Comparison of ENCODE assay signal across 12 mouse cellular contexts in the genomic region with DNA sequence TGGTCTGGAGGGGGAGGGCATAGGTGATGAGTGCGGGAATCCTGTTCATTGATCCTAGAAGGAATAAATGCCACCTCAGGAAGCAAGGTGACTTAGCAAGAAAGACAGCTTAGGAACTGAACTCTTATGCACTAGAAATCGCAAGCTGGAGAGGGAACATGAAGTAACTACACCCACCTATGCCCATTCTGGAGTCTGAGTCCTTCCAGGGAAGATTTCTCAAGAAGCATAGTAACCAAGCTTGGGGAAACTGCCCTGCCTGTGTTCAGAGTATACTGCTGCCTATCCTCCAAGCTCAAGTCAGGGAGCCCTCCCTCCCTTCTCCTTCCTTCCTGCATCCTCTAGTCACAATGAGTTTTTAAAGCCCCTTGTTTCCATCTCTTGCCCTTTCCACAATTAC.
"Had no signal": no experiment of that assay in that cellular context is flagged by ENCODE, and none has a peak within 500 bp of the region (broad histone marks: within the 10 kb centered on the region; RNA-seq: fewer than 3 reads in every experiment).

No protein-coding gene starts in this region.

- DNase-seq: retina, postnatal 1 day; right cerebral cortex, adult 18-20 months; right cerebral cortex, postnatal 14 days; right cerebral cortex, postnatal 25 days; right cerebral cortex, postnatal 4 days; spleen, adult 18-20 months; thymus, adult 18-20 months; thymus, adult 2 months; thymus, postnatal 14 days; thymus, postnatal 25 days; thymus, postnatal 36 days; thymus, postnatal 4 days had no signal
